Mouse (Mus musculus): ENCODE data around the gene Foxp2. TPM values are rescaled to one million over a fixed set of nuclear protein-coding genes. Genes with fewer than 3 reads are reported as not detected.
A peak's percentile ranks its signal among the peaks of the same experiment; 100 is the strongest.

Foxp2 gene
- total and polyA plus RNA-seq, 3 experiments = not detected

DNA sequence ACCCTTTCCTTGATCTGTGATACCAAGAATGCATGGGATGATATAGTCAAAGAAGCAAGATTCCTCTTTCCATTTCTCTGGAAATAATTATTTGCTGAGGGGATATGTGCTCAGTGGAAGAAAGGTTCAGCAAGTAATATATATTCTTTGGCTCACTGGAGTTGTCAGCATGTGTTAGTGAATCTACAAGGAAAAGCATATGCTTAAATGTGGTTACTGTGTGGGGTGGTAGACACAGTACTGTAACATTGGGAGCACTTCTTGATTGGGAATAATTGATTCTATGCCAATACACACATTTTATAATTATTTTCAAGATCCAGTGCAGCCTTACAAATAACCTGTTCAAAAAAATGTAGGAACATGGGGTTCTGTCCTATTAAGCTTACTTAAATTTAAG is 21.6 kb downstream of the Foxp2 start:
- dilution Hi-C loops (cut with MboI; ENCODE audit: extremely low pct_ligation_motif_present, extremely low pct_unique_long_range_greater_than_20kb, low sequenced_read_pairs) = no loop called here
- TF ChIP-seq ZNF384 (IDR thresholded peaks at IDR 0.05; ENCODE audit: low read depth, low read length) = no peak
- TF ChIP-seq CTCF (conservative IDR thresholded peaks at IDR 0.05 in 1 of 2, IDR thresholded peaks at IDR 0.05 in 1 of 2; ENCODE audit: low read depth in 2 of 2, low read length in 2 of 2) = no peak
- no peak for TF ChIP-seq MAZ (IDR thresholded peaks at IDR 0.05; ENCODE audit: low read depth, low read length)
- TF ChIP-seq ZC3H11A (IDR thresholded peaks at IDR 0.05; ENCODE audit: low read depth, low read length) = no peak
- TF ChIP-seq MEF2A (IDR thresholded peaks at IDR 0.05; ENCODE audit: borderline replicate concordance, low read depth, low read length) = no peak
- TF ChIP-seq PAX5 (IDR thresholded peaks at IDR 0.05; ENCODE audit: low read length) = no peak
- TF ChIP-seq RAD21 (IDR thresholded peaks at IDR 0.05; ENCODE audit: low read depth, low read length) = no peak
- no peak for TF ChIP-seq ZKSCAN1 (IDR thresholded peaks at IDR 0.05; ENCODE audit: borderline replicate concordance, low read depth, low read length)
- TF ChIP-seq USF1 (IDR thresholded peaks at IDR 0.05; ENCODE audit: low read depth, low read length) = no peak
- TF ChIP-seq GABPA (IDR thresholded peaks at IDR 0.05; ENCODE audit: insufficient replicate concordance, low read depth, low read length) = no peak
- TF ChIP-seq JUND (conservative IDR thresholded peaks at IDR 0.05; ENCODE audit: low read depth, low read length) = no peak
- TF ChIP-seq ZMIZ1 (IDR thresholded peaks at IDR 0.05; ENCODE audit: low read depth, low read length) = no peak
- TF ChIP-seq SIN3A (IDR thresholded peaks at IDR 0.05; ENCODE audit: low read length) = no peak
- TF ChIP-seq POLR2A (IDR thresholded peaks at IDR 0.05; ENCODE audit: low read depth, low read length) = no peak
- TF ChIP-seq ETS1 (conservative IDR thresholded peaks at IDR 0.05; ENCODE audit: low read depth, low read length) = no peak
- no peak for TF ChIP-seq UBTF (IDR thresholded peaks at IDR 0.05; ENCODE audit: low read depth, low read length)
- no peak for TF ChIP-seq IRF4 (IDR thresholded peaks at IDR 0.05; ENCODE audit: low read depth, low read length)
- no peak for TF ChIP-seq CHD1 (IDR thresholded peaks at IDR 0.05; ENCODE audit: low read depth, low read length)
- in situ Hi-C loops (cut with MboI; ENCODE audit: low pct_ligation_motif_present, low pct_unique_long_range_greater_than_20kb, low sequenced_read_pairs) = no loop called here
- Histone ChIP-seq H3K4me1 (ENCODE audit: control insufficient read depth in 1 of 2, insufficient read depth in 2 of 2) (peaks cover 0 to 15% of the 10 kb centered on the region in 2 experiments; a peak in 2 of 4 replicates), H3K9ac (ENCODE audit: insufficient read depth, low read depth) (no peak overlapping the region), H3K4me2 (ENCODE audit: insufficient read depth, low read depth, poor library complexity, severe bottlenecking) (no peak overlapping the region), H3K9me3 (replicated peaks; ENCODE audit: low read length) (no peaks in the 10 kb centered on the region), H3K27me3 (replicated peaks) (no peaks in the 10 kb centered on the region), H3K4me3 (replicated peaks in 1 of 3; ENCODE audit: low read depth in 2 of 3, low read length in 2 of 3, poor library complexity in 1 of 3) (no peak overlapping the region), H3K27ac (ENCODE audit: insufficient read depth, low read depth) (no peak overlapping the region), H3K79me2 (replicated peaks; ENCODE audit: control insufficient read depth, extremely low read depth, insufficient read depth, poor library complexity, severe bottlenecking) (no peaks in the 10 kb centered on the region), H3K36me3 (replicated peaks in 1 of 2; ENCODE audit: control insufficient read depth in 1 of 2, insufficient read depth in 1 of 2, low read length in 1 of 2) (no peaks in the 10 kb centered on the region)
- no peak for DNase-seq (ENCODE audit: extremely low read depth)

DNA sequence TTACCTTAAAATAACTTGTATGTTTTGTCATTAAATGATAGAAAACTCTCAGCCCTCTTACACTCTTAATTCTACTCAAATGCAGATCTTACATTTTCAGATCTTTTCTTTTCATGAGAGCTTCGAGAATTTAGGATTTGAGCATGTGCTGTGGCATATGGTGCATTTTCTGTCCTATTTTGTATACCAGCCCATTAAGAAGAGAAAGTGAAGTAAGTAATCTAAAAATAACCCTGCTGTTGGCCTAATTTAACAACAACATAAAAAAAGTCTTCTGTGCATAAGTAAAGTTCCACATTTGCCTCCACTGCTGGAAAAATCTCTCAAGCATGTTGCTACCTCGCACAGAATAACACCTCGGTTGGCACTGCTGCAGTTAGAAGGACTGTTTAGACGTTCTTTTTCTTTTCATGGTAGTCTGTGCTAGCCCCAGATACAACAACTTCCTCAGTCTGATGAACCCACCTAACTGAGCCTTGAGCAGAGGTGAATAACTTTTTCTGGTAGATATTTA is 23.9 kb downstream of the Foxp2 start:
- dilution Hi-C loops (cut with MboI; ENCODE audit: extremely low pct_ligation_motif_present, extremely low pct_unique_long_range_greater_than_20kb, low sequenced_read_pairs) (no loop called here), in situ Hi-C loops (cut with MboI; ENCODE audit: low pct_ligation_motif_present, low pct_unique_long_range_greater_than_20kb, low sequenced_read_pairs) (no loop called here)
- H3K4me3 ChIP-seq (replicated peaks in 1 of 3; ENCODE audit: low read depth in 2 of 3, low read length in 2 of 3, poor library complexity in 1 of 3) = no peak overlapping the region
- no peak overlapping the region for H3K9ac ChIP-seq (ENCODE audit: insufficient read depth, low read depth)
- no peaks in the 10 kb centered on the region for H3K27me3 ChIP-seq (replicated peaks)
- TF ChIP-seq ZMIZ1 (IDR thresholded peaks at IDR 0.05; ENCODE audit: low read depth, low read length) (no peak), MXI1 (IDR thresholded peaks at IDR 0.05; ENCODE audit: low read depth, low read length) (no peak), MYC (IDR thresholded peaks at IDR 0.05; ENCODE audit: low read depth, low read length) (no peak), IRF4 (IDR thresholded peaks at IDR 0.05; ENCODE audit: low read depth, low read length) (no peak), UBTF (IDR thresholded peaks at IDR 0.05; ENCODE audit: low read depth, low read length) (no peak), POLR2A (IDR thresholded peaks at IDR 0.05; ENCODE audit: low read depth, low read length) (no peak), ZNF384 (IDR thresholded peaks at IDR 0.05; ENCODE audit: low read depth, low read length) (no peak), BHLHE40 (IDR thresholded peaks at IDR 0.05; ENCODE audit: low read depth, low read length) (no peak), E2F4 (IDR thresholded peaks at IDR 0.05; ENCODE audit: insufficient replicate concordance, low read depth, low read length) (no peak)
- no peak overlapping the region for H3K27ac ChIP-seq (ENCODE audit: insufficient read depth, low read depth)
- H3K79me2 ChIP-seq (replicated peaks; ENCODE audit: control insufficient read depth, extremely low read depth, insufficient read depth, poor library complexity, severe bottlenecking) = no peaks in the 10 kb centered on the region
- H3K4me1 ChIP-seq (ENCODE audit: control insufficient read depth in 1 of 2, insufficient read depth in 2 of 2) = peaks cover 0 to 11% of the 10 kb centered on the region in 2 experiments; a peak in 2 of 4 replicates
- H3K36me3 ChIP-seq (replicated peaks in 1 of 2; ENCODE audit: control insufficient read depth in 1 of 2, insufficient read depth in 1 of 2, low read length in 1 of 2) = no peaks in the 10 kb centered on the region
- H3K4me2 ChIP-seq (ENCODE audit: insufficient read depth, low read depth, poor library complexity, severe bottlenecking) = no peak overlapping the region
- H3K9me3 ChIP-seq (replicated peaks; ENCODE audit: low read length) = no peaks in the 10 kb centered on the region
- DNase-seq (ENCODE audit: extremely low read depth) = peak; percentile 0

Data from CH12.LX (cell line).